Mouse (Mus musculus) activated CD4-positive, CD25-positive, alpha-beta regulatory T cell (primary cell): ENCODE measurements around the gene Lat2. TPM values are rescaled to one million over a fixed set of nuclear protein-coding genes. Genes with fewer than 3 reads are reported as not detected.

Experiments used
- polyA plus RNA-seq, 2 experiments: library from polyadenylated mRNA; unstranded; fragments of 100-300 nt; shearing (Covaris generic); gene quantifications; one replicate each; pipeline ENCODE4 v1.2.1; 2017

Gene Lat2
- 1 to 10 TPM; 3.4 to 7.5 TPM for polyA plus RNA-seq

GRCm38 (mm10) chr5:134614802-134615201, at the start of gene Lat2:
Gene Lat2 (minus strand): TSS chr5:134615025.

GRCm38 (mm10) chr5:134639269-134639682, 24.5 kb upstream of the Lat2 start, which contains the start of gene Eif4h:
Gene Eif4h (minus strand): TSS chr5:134639490.

DNA sequence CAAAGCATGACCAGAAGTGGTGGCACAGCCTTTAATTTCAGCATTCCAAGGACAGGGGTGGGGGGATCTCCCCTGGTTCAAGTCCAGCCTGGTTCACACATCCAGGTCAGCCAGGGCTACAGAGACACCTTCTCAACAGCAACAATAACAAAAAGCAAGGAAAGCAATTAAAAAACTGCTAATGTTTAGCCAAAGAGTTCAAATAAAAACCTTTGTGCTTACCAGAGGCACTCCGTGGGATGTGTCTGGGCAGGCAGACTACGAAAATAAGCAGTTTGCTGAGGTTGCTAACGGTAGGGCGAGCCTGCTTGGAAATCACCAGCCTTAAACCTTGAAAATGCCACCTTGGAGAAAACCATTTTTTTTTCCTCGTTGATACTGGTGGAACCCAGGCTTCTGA, 33.7 kb downstream of the Lat2 start, which contains the start of gene Rfc2:
Gene Rfc2, plus strand, starts transcription at position 221 of the 400 bp plus-strand sequence.

GRCm38 (mm10) chr5:134560071-134560449, 54.8 kb downstream of the Lat2 start, which contains the start of gene Syna:
Gene Syna (minus strand): TSS chr5:134560171.

GRCm38 (mm10) chr5:134552110-134552972, 62.5 kb downstream of the Lat2 start, which contains the start of gene Clip2:
Gene Clip2 (minus strand): TSS chr5:134552434.

Other genes starting within 250 kb of the Lat2 start
- 10 to 100 TPM; 11.0 to 21.5 TPM for gene Gtf2ird1, start 158.3 kb downstream of the Lat2 start, polyA plus RNA-seq
- gene Clip2, start 62.6 kb downstream of the Lat2 start, polyA plus RNA-seq = 1 to 10 TPM in 1 of 2 experiments, under 1 TPM in 1; 0.32 to 1.2 TPM
- gene Syna, start 54.9 kb downstream of the Lat2 start, polyA plus RNA-seq = under 1 TPM in 1 of 2 experiments, not detected in 1; 0.14 TPM
- 100 to 1,000 TPM; 172 to 181 TPM for gene Rfc2, start 33.7 kb downstream of the Lat2 start, polyA plus RNA-seq
- gene Eif4h, start 24.5 kb upstream of the Lat2 start, polyA plus RNA-seq = 100 to 1,000 TPM; 261 to 284 TPM
- gene Limk1, start 73.6 kb upstream of the Lat2 start, polyA plus RNA-seq = 10 to 100 TPM; 17.6 to 25.3 TPM
- under 1 TPM; 0.17 to 0.26 TPM for gene Eln, start 132.3 kb upstream of the Lat2 start, polyA plus RNA-seq